Mouse (Mus musculus): ENCODE data around the gene Atp6v0d1. TPM values are rescaled to one million over a fixed set of nuclear protein-coding genes. Genes with fewer than 3 reads are reported as not detected.
A peak's percentile ranks its signal among the peaks of the same experiment; 100 is the strongest.
"Not testable (repeated sequence)": the region's sequence is repeated elsewhere in the genome, so short reads cannot be mapped to it uniquely, and the experiment has no call there.

The Atp6v0d1 gene
- 100 to 1,000 TPM; 113 to 135 (median 122) TPM for total RNA-seq (2022)

DNA sequence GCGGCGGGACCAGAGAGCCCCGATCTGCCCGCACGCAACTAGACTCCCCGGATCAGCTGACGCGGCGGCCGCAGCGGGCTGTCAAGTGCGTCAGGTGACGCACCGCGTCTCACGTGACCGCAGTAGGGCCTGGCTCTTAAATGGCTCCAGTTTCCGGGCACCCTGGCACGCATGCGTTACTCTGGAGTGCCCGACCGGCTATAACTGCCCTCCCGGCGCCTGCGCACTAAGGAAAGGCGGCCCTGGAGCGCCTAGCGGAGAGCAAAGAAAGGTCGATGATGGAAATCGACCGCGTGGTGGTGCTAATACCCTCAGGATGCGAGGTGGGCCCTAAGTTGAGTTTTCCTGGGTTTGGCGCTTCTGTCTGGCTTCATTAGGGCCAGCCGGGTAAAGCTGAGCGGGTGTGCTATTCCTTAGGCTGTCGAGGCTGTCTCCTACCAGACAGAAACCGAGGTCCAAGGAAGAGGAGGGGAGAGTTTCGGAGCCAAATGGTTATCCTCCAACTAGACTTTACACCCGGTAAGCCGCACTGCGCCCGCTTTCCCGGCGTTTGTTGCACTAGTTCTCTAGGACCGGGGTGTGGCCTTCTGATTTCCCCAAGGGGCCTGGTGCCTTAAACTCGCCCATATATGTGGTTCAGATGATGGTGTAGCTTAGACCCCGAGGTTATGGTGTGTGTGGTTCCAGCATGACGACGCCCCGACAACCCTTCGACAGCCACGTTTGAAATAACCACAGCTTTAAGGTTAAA, at the start of gene Atp6v0d1:
TSS of gene Atp6v0d1 (minus strand) at position 96 of the 751 bp plus-strand sequence.
- DNase-seq: peak; percentile 99

- peak; percentile 64 for DNase-seq
Measured at GRCm38 (mm10) chr8:105613830-105614511, 48.1 kb upstream of the Atp6v0d1 start.

DNA sequence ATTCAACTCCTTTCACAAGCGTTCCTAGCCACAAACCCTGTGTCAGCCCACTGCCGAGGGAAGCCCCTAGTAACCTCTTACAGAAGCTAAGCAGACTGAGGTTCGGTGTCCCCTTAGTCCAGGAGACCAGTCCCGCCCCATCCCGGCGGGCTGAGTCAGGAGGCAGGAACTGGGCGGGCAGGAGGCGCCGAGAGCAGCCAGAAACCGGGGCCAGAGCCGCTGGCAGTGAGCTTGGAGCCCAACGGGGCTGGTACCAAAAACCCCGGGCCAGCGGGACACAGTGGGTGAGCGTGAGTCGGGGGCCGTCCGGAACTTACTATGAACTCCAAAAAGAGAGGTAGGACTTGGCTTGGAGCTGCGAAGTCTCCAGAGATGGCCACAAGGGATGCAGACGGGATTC, 47.2 kb upstream of the Atp6v0d1 start:
- DNase-seq: no peak

DNA sequence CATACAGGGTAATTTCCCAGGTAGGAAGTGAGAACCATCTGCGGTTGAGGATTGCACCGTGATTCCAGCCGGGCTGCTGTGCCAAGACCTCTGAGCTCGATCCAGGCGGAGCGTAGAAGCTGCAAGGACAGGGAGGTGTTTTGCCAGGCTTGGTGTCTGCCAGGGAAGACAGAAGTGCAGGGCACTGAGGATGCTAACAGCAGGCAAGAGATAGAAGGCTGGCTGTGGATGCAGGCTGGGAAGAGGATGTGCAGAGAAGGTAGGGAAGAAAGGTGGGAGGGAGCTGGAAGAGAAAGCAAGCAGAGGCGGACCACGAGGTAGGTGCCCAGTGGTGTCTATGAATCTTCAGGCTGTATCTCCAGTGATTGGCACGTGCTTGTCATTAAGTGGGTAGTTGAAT, 46.0 kb upstream of the Atp6v0d1 start:
- no peak for DNase-seq

- no peak for DNase-seq
Measured at GRCm38 (mm10) chr8:105609771-105610170, 43.9 kb upstream of the Atp6v0d1 start.

DNA sequence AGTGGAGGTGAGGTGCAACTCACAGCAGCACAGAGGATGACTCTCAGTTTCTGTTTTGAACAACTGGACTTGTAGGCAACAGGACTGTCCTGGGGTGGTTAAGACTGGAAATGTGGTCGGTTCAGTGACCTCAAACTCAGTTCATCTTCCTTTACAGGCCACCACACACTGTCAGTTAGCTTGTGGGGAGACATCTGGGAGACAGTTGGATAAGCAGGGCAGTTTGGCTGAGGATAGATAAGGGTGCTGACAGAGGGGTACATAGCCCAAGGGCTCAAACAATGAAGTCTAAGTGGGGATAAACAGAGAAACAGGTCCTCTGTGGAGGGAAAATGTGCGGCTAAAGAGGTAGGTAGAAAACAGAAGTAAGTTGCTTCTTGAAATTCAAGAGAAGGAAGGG, 43.5 kb upstream of the Atp6v0d1 start:
- no peak for DNase-seq

DNA sequence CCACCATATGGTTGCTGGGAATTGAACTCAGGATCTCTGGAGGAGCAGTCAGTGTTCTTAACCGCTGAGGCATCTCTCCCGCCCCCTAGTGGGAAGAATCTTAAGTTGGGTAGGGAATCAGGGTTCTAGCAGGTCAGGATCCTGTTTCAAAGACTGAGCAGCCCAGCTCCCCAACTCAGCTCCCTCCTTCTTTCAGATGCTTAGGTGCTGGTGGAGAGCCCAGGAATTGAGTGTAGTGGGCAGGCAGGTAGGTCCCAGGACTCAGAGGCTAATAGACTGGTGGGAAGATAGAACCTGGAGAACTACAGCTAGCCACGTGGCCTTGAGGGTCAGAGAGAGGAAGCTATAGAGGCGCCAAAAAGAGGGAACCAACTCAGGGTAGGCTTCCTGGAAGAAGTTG, 41.8 kb upstream of the Atp6v0d1 start:
- DNase-seq: no peak

GRCm38 (mm10) chr8:105607062-105607461, 41.2 kb upstream of the Atp6v0d1 start:
- no peak for DNase-seq

- DNase-seq: peak; percentile 81
Measured at GRCm38 (mm10) chr8:105606189-105607023, 40.6 kb upstream of the Atp6v0d1 start.

DNA sequence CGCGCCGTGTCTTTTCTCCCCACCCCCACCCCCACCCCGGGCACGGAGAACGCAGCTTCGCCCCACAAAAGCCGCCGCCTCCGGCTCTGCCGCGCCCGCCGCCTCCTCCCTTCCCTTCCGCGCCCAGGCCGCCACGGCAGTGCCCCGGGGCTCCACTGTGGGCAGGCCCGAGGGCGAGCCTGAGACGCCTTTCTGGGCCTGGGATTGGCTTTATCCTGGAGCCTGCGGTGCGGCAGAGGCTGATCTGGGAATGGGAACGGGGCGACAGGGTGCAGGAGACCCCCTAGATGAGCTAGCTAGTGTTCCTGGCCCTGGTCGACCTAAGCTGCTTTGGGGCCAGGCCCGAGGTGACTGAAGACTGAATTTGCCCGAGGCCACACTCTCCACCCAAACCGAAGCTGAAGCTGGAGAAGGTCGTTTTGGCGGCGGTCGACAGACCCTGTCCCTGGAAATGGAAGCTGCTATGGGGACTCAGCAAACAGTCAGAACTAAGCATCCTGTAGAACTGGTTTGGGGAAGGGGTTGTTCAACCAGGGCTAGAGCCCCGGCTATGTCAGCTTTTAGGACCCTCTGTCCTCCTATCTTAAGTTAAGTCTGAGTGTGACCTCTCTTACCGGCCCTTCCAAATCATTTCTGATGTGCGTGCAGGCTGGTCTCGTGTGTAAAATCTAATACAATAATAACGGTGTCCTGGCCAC, 39.8 kb upstream of the Atp6v0d1 start:
- no peak for DNase-seq

- DNase-seq: peak; percentile 62
Measured at GRCm38 (mm10) chr8:105604804-105605381, 39.0 kb upstream of the Atp6v0d1 start, which contains the start of gene Ripor1. TSS of gene Ripor1 (plus strand) at chr8:105605255.

- DNase-seq: not testable (repeated sequence)
Measured at GRCm38 (mm10) chr8:105602540-105602939, 36.7 kb upstream of the Atp6v0d1 start.

GRCm38 (mm10) chr8:105601301-105601700, 35.5 kb upstream of the Atp6v0d1 start:
- no peak for DNase-seq

DNA sequence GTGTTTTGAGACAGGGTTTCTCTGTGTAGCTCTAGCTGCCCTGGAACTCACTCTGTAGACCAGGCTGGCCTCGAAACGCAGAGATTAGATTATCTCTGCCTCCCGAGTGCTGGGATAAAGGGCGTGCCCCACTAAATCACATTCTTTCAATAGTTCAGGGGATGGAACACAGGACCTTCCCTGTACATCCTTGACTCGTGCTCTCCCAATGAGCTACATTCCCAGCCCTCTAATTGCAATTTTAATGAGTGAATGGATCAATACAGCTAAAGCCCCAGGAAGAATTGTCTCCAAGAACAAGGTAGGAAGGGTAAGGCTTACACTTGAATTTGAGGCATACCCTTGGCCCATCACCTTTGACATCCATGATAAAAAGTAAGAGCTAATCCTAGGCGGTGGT, 32.9 kb upstream of the Atp6v0d1 start:
- DNase-seq: no peak

GRCm38 (mm10) chr8:105596362-105597034, 30.7 kb upstream of the Atp6v0d1 start:
- peak; percentile 65 for DNase-seq

- no peak for DNase-seq
Measured at GRCm38 (mm10) chr8:105594451-105595242, 28.8 kb upstream of the Atp6v0d1 start.

DNA sequence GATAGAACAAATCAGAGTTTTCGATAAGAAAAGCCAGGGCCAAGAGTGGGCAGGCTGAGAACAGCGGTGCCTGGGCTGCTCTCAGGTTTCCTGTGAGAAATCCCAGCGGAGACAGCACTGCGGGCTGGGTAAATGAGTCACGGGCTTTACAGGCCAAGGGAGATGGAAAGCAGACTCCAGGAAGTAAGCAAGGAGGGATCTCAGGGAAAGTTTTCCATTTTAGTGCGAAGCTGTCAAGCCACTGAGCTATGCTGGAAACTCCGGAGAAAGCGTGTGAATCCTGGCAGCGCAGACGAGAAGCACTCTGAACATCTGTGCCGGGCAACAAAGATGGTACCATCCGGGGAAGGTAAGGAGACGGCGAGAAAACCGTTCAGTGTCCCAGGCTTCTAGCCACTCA, 28.0 kb upstream of the Atp6v0d1 start:
- no peak for DNase-seq

- DNase-seq: no peak
Measured at GRCm38 (mm10) chr8:105592431-105592830, 26.6 kb upstream of the Atp6v0d1 start.

DNA sequence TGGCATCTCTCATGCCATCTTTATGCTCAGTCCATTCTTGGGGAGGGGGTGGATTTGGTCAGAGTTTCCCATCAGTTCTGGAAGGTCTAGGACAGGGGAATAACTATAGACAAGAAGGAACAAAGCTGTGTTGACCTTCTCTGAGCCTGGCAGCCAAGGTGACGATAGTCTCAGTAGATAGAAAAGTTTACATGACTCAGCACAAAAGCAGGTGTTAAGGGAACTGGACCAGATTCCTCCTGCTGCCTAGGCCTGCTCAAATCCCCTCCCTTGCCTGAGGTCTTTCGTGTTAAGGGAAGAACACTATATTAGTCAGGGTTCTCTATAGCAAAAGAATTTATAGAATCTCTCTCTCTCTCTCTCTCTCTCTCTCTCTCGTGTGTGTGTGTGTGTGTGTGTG, 13.9 kb upstream of the Atp6v0d1 start:
- DNase-seq: no peak

- DNase-seq: no peak
Measured at GRCm38 (mm10) chr8:105575538-105575937, 9.7 kb upstream of the Atp6v0d1 start.

DNA sequence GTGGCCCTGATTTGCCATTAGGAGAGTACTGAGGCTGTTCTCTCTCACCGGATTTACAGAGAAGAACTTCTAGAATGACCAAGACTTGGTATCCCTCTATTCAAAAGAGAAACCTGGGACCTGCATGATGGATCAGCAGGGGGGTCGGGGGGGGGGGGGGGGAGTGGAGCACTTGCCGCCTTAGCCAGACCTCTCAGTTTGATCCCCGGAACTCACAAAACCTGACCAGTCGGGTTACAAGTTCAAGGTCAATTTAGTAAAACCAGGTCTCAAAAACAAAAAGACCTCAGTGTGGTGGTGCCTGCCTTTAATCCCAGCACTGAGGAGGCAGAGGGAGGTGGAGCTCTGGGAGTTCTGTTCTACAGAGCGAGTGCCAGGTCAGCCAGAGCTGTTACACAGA, 8.9 kb upstream of the Atp6v0d1 start:
- DNase-seq: no peak

All from adrenal gland, adult 8-10 months (tissue).